Mouse (Mus musculus) B cell, adult 67 days (primary cell): Measurements from ENCODE around the gene Cd163. TPM values are rescaled to one million over a fixed set of nuclear protein-coding genes. Genes with fewer than 3 reads are reported as not detected.

Source experiments
- total RNA-seq, 2 experiments: library from RNA; stranded (reverse); gene quantifications; 4 replicates each; pipeline ENCODE4 v1.2.4; 2023

Gene Cd163
- total RNA-seq, result 1 to 10 TPM; 1.0 to 2.9 TPM

DNA sequence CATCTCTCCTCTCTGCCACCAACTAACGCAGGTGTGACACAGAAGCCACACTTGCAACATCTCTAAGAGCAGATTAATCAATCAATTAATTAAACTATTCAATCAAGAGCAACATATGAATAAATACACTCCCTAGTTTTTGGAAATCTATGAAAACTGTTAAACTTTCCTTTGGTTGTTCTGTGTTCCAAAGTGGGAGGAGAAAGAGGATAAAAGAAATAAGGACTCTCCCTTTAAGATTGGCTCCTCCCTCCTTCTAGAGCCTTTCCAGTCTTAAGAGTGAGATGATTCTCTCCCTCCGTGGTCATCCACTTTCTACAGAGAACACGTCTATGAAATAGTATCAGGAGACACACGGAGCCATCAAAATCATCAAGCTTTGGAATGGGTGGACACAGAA is at the start of gene Cd163:
Cd163 (plus strand) TSS at position 301 of the 400 bp plus-strand sequence.

Other genes with a start within 250 kb of the Cd163 start
- gene Vmn2r27, start 72.8 kb upstream of the Cd163 start, total RNA-seq, result not detected
- gene Pex5, start 110.4 kb downstream of the Cd163 start, total RNA-seq, result 10 to 100 TPM; 45.0 to 45.4 TPM
- 1 to 10 TPM; 1.3 to 3.7 TPM for gene Clstn3, start 160.1 kb downstream of the Cd163 start, total RNA-seq
- not detected for gene C1rl, start 188.5 kb downstream of the Cd163 start, total RNA-seq
- under 1 TPM in 1 of 2 experiments, not detected in 1; 0.30 TPM for gene C1ra, start 207.7 kb downstream of the Cd163 start, total RNA-seq
- under 1 TPM in 1 of 2 experiments, not detected in 1; 0.83 TPM for gene C1s1, start 237.7 kb downstream of the Cd163 start, total RNA-seq